Comparison of ENCODE assay signal across 14 mouse cellular contexts in genomic region chr17:26609820-26610219, GRCm38 (mm10). TPM values are rescaled to one million over a fixed set of nuclear protein-coding genes. Genes with fewer than 3 reads are reported as not detected.
DNase-seq lines count a peak whose midpoint lies in the region; ATAC-seq and TF ChIP-seq lines count a peak whose summit lies in the region.
"Had no signal": no experiment of that assay in that cellular context is flagged by ENCODE, and none has a peak within 500 bp of the region (broad histone marks: within the 10 kb centered on the region; RNA-seq: fewer than 3 reads in every experiment).

No protein-coding gene starts in this region.

- H3K9ac ChIP-seq in hindbrain, embryonic 12.5 days: no peak overlapping the region
- H3K9ac ChIP-seq in liver, embryonic 11.5 days (ENCODE audit: low read depth, low read length): no peak overlapping the region
- H3K9ac ChIP-seq: forebrain, embryonic 15.5 days; intestine, embryonic 15.5 days; lung, embryonic 14.5 days had no signal

- H3K36me3 ChIP-seq in hindbrain, embryonic 12.5 days: peaks cover 57% of the 10 kb centered on the region
- peaks cover 17% of the 10 kb centered on the region for H3K36me3 ChIP-seq in liver, embryonic 11.5 days (ENCODE audit: control insufficient read depth, insufficient read depth, low read length)

- intact Hi-C loops in gastrocnemius, adult 2 months (cut with DNase I): no loop called here

- DNase-seq in gastrocnemius, adult 2 months: no peak
- no peak for DNase-seq in gastrocnemius, postnatal 4 days (ENCODE audit: low spot score in 2 of 2)
- DNase-seq in layer of hippocampus, postnatal 14 days (ENCODE audit: low spot score in 2 of 2): peak; percentile 58 to 59
- peak; percentile 52 for DNase-seq in right cerebral cortex, postnatal 14 days
- DNase-seq in kidney, adult 9 months: no peak
- DNase-seq in liver, embryonic 11.5 days (ENCODE audit: low spot score): no peak
- DNase-seq: kidney, postnatal 36 days; lung, embryonic 14.5 days; thymus, postnatal 14 days had no signal

- H3K4me2 ChIP-seq in hindbrain, embryonic 12.5 days (replicated peaks): no peak overlapping the region
- no peak overlapping the region for H3K4me2 ChIP-seq in liver, embryonic 11.5 days
- H3K4me2 ChIP-seq: forebrain, embryonic 15.5 days; intestine, embryonic 15.5 days; lung, embryonic 14.5 days had no signal

- no peak overlapping the region for H3K4me3 ChIP-seq in gastrocnemius, adult 2 months
- no peak overlapping the region for H3K4me3 ChIP-seq in hindbrain, embryonic 12.5 days
- H3K4me3 ChIP-seq in liver, embryonic 11.5 days (ENCODE audit: low read depth, low read length): no peak overlapping the region
- H3K4me3 ChIP-seq: forebrain, embryonic 15.5 days; intestine, embryonic 15.5 days had no signal

- no peak for TF ChIP-seq CTCF in gastrocnemius, adult 2 months (IDR thresholded peaks at IDR 0.05)

- no peaks in the 10 kb centered on the region for H3K4me1 ChIP-seq in hindbrain, embryonic 12.5 days
- no peaks in the 10 kb centered on the region; the same call in 1 of the 2 replicates for H3K4me1 ChIP-seq in liver, embryonic 11.5 days (replicated peaks; ENCODE audit: control insufficient read depth, insufficient read depth, low read length)
- H3K4me1 ChIP-seq: intestine, embryonic 15.5 days had no signal

- peak; percentile 51 for ATAC-seq in frontal cortex, adult (ENCODE audit: low TSS enrichment)
- ATAC-seq in hindbrain, embryonic 12.5 days (ENCODE audit: low FRiP score): no peak
- ATAC-seq in liver, embryonic 11.5 days (replicated peaks; ENCODE audit: low FRiP score): no peak
- ATAC-seq: forebrain, embryonic 15.5 days; intestine, embryonic 15.5 days had no signal

- H3K9me3 ChIP-seq in hindbrain, embryonic 12.5 days (replicated peaks): no peaks in the 10 kb centered on the region
- no peaks in the 10 kb centered on the region for H3K9me3 ChIP-seq in liver, embryonic 11.5 days (ENCODE audit: control insufficient read depth, low read length)
- H3K9me3 ChIP-seq: forebrain, embryonic 15.5 days; G1E; intestine, embryonic 15.5 days had no signal

- peak overlapping the region; percentile 86 for H3K27ac ChIP-seq in gastrocnemius, adult 2 months
- no peak overlapping the region for H3K27ac ChIP-seq in hindbrain, embryonic 12.5 days
- no peak overlapping the region for H3K27ac ChIP-seq in liver, embryonic 11.5 days (ENCODE audit: low read depth, low read length)
- H3K27ac ChIP-seq: forebrain, embryonic 15.5 days; intestine, embryonic 15.5 days had no signal

- H3K27me3 ChIP-seq in hindbrain, embryonic 12.5 days: no peaks in the 10 kb centered on the region
- no peaks in the 10 kb centered on the region for H3K27me3 ChIP-seq in liver, embryonic 11.5 days (replicated peaks; ENCODE audit: control insufficient read depth, insufficient read depth, low read length)
- H3K27me3 ChIP-seq: forebrain, embryonic 15.5 days; intestine, embryonic 15.5 days had no signal

- 83% methylated on average over 8 of the region's 8 CpGs for WGBS in hindbrain, embryonic 12.5 days
- WGBS in liver, embryonic 11.5 days: 88% methylated on average over 8 of the region's 8 CpGs

RNA-seq across cellular contexts. Expression of gene Dusp1, which starts 47.9 kb away (rescaled TPM):
- total RNA-seq in gastrocnemius, adult 2 months (2021): 10 to 100 TPM; 73.0 to 89.6 TPM
- total RNA-seq in gastrocnemius, postnatal 4 days (2021): 10 to 100 TPM; 33.6 to 42.9 TPM
- 10 to 100 TPM; 20.3 to 24.3 TPM for total RNA-seq in layer of hippocampus, postnatal 14 days (2021)
- polyA plus RNA-seq in hindbrain, embryonic 12.5 days (2016; fragmentation: Nextera tagmentation; extraction: Ambion mirVana): 33.0 and 38.5 TPM in 2 replicates
- 18.6 and 22.7 TPM in 2 replicates for polyA plus RNA-seq in liver, embryonic 11.5 days (2014; fragmentation: Nextera tagmentation; extraction: Ambion mirVana)

RNA-seq across cellular contexts. Expression of gene Ergic1, which starts 48.5 kb away (rescaled TPM):
- total RNA-seq in gastrocnemius, adult 2 months (2021): 10 to 100 TPM; 40.3 to 60.3 TPM
- 100 to 1,000 TPM; 150 to 167 TPM for total RNA-seq in gastrocnemius, postnatal 4 days (2021)
- total RNA-seq in layer of hippocampus, postnatal 14 days (2021): 100 to 1,000 TPM; 132 to 144 TPM
- 85.3 and 90.3 TPM in 2 replicates for polyA plus RNA-seq in hindbrain, embryonic 12.5 days (2016; fragmentation: Nextera tagmentation; extraction: Ambion mirVana)
- 89.5 and 96.1 TPM in 2 replicates for polyA plus RNA-seq in liver, embryonic 11.5 days (2014; fragmentation: Nextera tagmentation; extraction: Ambion mirVana)

RNA-seq across cellular contexts. Expression of gene Atp6v0e, which starts 53.2 kb away (rescaled TPM):
- 10 to 100 TPM; 28.7 to 31.2 TPM for total RNA-seq in gastrocnemius, adult 2 months (2021)
- total RNA-seq in gastrocnemius, postnatal 4 days (2021): 10 to 100 TPM; 54.0 to 54.7 TPM
- 10 to 100 TPM; 53.8 to 59.3 TPM for total RNA-seq in layer of hippocampus, postnatal 14 days (2021)
- 108 and 111 TPM in 2 replicates for polyA plus RNA-seq in hindbrain, embryonic 12.5 days (2016; fragmentation: Nextera tagmentation; extraction: Ambion mirVana)
- 244 and 245 TPM in 2 replicates for polyA plus RNA-seq in liver, embryonic 11.5 days (2014; fragmentation: Nextera tagmentation; extraction: Ambion mirVana)

Comparison
In these comparisons a context has a peak if more than half of its experiments do, and no peak if none do; other contexts are left out.
1. DNase-seq: peak in layer of hippocampus, postnatal 14 days (2 of 2) and right cerebral cortex, postnatal 14 days (single experiment); none in gastrocnemius, adult 2 months (single experiment), gastrocnemius, postnatal 4 days (0 of 2), kidney, adult 9 months (single experiment) and liver, embryonic 11.5 days (single experiment).